Mouse (Mus musculus) liver, embryonic 11.5 days (tissue): ENCODE data around the gene 4930404H24Rik. TPM values are rescaled to one million over a fixed set of nuclear protein-coding genes. Genes with fewer than 3 reads are reported as not detected.

Experiments
- ATAC-seq: fragments of 200-750 bp; cut with Nextera tagmentation; replicated peaks from 2 replicates; pipeline ENCODE4 v1.8.0; 2017; ENCODE audit warnings: moderate number of reproducible peaks, mild to moderate bottlenecking, moderate TSS enrichment, moderate library complexity; ENCODE audit not compliant: low FRiP score
- DNase-seq: peaks from one replicate; pipeline ENCODE4 v3.0.0-alpha.2; 2017; ENCODE audit warnings: low spot score
- H3K27ac ChIP-seq: fragments of 300-500 bp; sonication (generic); 2 replicates; pipeline ENCODE4 v1.5.1; 2014; ENCODE audit warnings: mild to moderate bottlenecking, low read depth, low read length, control low read depth
- H3K27me3 ChIP-seq: fragments of 300-500 bp; sonication (generic); replicated peaks from 2 replicates; pipeline ENCODE4 v1.6.1; 2014; ENCODE audit warnings: low read length, mixed read lengths; ENCODE audit not compliant: control insufficient read depth, insufficient read depth
- H3K36me3 ChIP-seq: fragments of 300-500 bp; sonication (generic); 2 replicates; pipeline ENCODE4 v1.6.1; 2014; ENCODE audit warnings: mild to moderate bottlenecking, low read length, moderate library complexity, mixed read lengths; ENCODE audit not compliant: control insufficient read depth, insufficient read depth
- H3K4me1 ChIP-seq: fragments of 300-500 bp; sonication (generic); replicated peaks from 2 replicates; pipeline ENCODE4 v1.6.1; 2014; ENCODE audit warnings: low read length, mixed read lengths; ENCODE audit not compliant: control insufficient read depth, insufficient read depth
- H3K4me2 ChIP-seq: fragments of 300-500 bp; sonication (generic); 2 replicates; pipeline ENCODE4 v1.6.1; 2014; ENCODE audit warnings: mild to moderate bottlenecking, control low read depth, moderate library complexity
- H3K4me3 ChIP-seq: fragments of 300-500 bp; sonication (generic); 2 replicates; pipeline ENCODE4 v1.5.1; 2014; ENCODE audit warnings: low read depth, low read length, control low read depth
- H3K9ac ChIP-seq: fragments of 300-500 bp; sonication (generic); 2 replicates; pipeline ENCODE4 v1.6.1; 2014; ENCODE audit warnings: low read depth, low read length, control low read depth
- H3K9me3 ChIP-seq: fragments of 300-500 bp; sonication (generic); 2 replicates; pipeline ENCODE4 v1.6.1; 2016; ENCODE audit warnings: low read length, inconsistent platforms, mixed read lengths; ENCODE audit not compliant: control insufficient read depth
- WGBS: fragments of 180-500 bp; shearing (Covaris S2); extraction: QIAGEN DNeasy Blood & Tissue Kit; methylation state at CpG from one replicate; pipeline ENCODE4 v1.1.7; 2014; 5-methylcytosine and 5-hydroxymethylcytosine counted together
- polyA plus RNA-seq: library from polyadenylated mRNA; unstranded; fragments of >200 nt; fragmentation: Nextera tagmentation; extraction: Ambion mirVana; gene quantifications from 2 replicates; pipeline ENCODE4 v1.2.1, GENCODE M21; 2014

Gene 4930404H24Rik
- polyA plus RNA-seq = not detected in 2 replicates

DNA sequence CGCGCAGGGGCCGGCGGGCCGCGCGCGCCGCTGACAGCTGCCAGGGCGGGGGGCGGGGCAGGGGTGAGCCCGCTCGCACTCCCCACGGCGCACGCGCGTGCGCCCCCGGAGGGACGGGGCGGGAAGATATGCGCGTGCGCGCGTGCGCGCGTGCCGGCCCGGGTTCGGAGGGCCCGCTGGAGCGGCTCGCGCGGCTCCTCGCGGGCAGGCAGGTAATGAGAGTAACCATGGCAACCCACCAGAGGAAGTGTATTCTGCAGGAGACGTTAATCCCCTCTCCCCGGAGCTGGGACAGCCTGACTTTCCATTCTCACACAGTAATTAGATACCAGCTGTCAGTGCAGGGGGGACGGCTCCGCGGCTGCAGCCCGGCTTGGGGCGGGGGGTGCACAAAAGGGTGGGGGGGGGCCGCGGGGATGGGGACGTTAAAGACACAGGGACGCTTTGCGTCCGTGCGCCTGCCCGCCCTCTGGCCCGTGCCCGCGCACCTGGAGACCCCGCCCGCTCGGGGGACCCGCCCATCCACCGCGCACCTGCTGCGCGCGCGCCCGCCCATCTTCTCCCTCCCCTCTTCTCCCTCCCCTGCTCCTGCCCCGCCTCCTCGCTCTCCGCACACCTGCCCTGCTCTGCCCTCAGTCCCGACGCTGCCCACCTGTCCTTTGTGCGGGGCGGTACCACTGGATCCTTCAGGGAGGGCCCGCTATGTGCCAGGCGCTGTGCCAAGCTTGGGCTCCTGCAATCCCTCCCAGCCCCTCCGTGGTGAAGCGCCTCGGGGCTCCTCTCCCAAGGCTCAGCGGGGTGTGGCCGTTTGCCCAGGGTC, at the start of gene 4930404H24Rik:
TSS of gene 4930404H24Rik (plus strand) at position 218 of the 820 bp plus-strand sequence.
- Histone ChIP-seq H3K4me3 (peak within 1 kb of the TSS; percentile 77), H3K27me3 (no peaks in the 10 kb centered on the region), H3K4me1 (peaks cover 79% of the 10 kb centered on the region), H3K36me3 (no peaks in the 10 kb centered on the region), H3K4me2 (peak within 1 kb of the TSS; percentile 98), H3K9ac (peak within 1 kb of the TSS; percentile 79), H3K27ac (peak within 1 kb of the TSS; percentile 97), H3K9me3 (no peaks in the 10 kb centered on the region)
- under 1% methylated on average over 68 of the region's 83 CpGs for WGBS
- DNase-seq (peak; percentile 75), ATAC-seq (peak; percentile 29; the same call in 1 of the 2 replicates)

DNA sequence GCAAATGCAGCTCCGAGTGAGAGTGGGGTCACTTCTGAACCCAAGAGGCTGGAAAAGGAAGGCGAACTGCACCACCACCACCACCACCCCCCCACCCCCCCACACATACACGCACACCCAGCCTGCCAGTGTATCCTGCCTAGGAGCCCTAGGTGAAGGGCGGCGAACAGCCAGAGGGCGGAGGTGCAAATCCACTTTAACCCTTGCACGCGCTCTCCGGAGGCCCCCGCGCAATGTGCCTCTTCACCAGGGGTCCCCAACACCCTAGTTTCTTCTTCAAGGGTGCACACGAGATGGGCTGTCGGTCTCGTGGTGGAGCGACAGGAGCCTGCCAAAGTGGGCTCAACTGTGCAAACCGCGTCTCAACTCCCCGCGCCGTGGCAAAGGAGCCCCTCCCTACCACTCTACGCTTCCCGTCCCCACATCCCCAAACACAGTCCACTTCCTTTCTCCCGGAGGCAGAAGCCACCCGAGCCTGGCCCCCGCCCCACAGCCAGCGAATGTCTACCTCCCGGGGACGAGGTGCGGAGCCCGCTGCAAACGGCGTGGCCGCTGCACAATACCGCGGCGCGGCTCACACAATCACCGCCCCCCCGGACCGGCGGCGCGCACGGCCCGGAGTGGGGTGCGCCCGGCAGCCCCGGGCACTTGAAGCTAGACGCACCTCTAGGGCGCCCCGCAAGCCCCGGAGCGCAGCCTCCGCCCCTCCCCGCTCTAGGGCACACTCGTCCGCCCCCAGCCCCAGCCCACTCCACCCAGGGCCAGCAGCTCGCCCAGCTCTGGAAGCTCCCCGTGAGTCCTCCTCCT, 49.0 kb upstream of the 4930404H24Rik start:
- Histone ChIP-seq H3K9ac (peak overlapping the region; percentile 71), H3K4me2 (peak overlapping the region; percentile 98), H3K36me3 (no peaks in the 10 kb centered on the region; the same call in 1 of the 2 replicates), H3K27me3 (no peaks in the 10 kb centered on the region), H3K27ac (peak overlapping the region; percentile 82), H3K9me3 (no peaks in the 10 kb centered on the region), H3K4me3 (peak overlapping the region; percentile 79), H3K4me1 (peaks cover 61% of the 10 kb centered on the region)
- 1% methylated on average over 59 of the region's 59 CpGs for WGBS
- DNase-seq (peak; percentile 65), ATAC-seq (peak; percentile 29)

DNA sequence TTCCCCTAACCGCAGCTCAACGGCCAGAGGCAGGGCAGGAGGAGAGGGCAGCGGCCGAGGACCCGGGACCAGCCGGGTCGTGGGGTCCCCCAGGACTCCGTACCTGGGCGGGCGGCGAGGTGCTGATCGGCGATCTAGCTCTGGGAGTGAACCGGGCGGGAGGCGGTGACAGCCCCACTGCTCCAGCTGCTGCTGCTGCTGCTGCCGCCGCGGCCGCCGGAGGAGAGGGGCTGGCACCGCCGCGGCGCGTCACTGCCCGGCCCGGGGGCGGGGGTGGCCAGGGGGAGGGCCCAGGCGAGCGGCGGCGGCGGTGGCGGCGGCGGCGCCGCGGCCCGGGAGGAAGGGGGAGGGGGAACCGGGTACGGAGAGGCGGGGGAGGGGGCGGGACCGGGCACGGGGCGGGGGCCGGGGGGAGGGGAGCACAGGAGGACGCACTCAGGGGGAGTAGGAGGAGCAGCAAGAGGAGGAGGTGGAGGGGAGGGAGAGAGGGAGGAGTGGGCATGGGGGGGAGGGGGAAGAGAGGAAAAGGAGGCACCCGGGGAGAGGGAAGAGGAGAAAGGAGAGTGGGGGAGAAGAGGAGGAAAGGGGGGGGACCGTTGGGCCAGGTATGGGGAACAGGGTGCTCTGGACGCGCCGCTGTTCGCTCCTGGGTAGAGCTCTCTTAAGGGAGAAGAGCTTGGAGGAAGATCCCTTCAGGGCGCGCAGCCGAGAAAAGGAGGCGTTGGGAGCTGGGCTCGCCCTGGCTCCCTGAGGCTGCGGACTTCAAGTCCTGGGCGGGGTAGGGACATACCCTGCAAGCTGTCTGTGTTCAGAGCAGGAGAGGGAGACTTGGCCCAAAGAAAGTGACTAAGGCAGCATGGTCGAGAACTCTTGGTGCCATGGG, 48.1 kb upstream of the 4930404H24Rik start:
- Histone ChIP-seq H3K27me3 (no peaks in the 10 kb centered on the region), H3K9me3 (no peaks in the 10 kb centered on the region), H3K4me2 (peak overlapping the region; percentile 98), H3K9ac (peak overlapping the region; percentile 71), H3K4me1 (peaks cover 57% of the 10 kb centered on the region), H3K27ac (peak overlapping the region; percentile 88), H3K4me3 (peak overlapping the region; percentile 79), H3K36me3 (no peaks in the 10 kb centered on the region; the same call in 1 of the 2 replicates)
- peak; percentile 84 for DNase-seq
- peak; percentile 73 for ATAC-seq
- 1% methylated on average over 33 of the region's 64 CpGs for WGBS

DNA sequence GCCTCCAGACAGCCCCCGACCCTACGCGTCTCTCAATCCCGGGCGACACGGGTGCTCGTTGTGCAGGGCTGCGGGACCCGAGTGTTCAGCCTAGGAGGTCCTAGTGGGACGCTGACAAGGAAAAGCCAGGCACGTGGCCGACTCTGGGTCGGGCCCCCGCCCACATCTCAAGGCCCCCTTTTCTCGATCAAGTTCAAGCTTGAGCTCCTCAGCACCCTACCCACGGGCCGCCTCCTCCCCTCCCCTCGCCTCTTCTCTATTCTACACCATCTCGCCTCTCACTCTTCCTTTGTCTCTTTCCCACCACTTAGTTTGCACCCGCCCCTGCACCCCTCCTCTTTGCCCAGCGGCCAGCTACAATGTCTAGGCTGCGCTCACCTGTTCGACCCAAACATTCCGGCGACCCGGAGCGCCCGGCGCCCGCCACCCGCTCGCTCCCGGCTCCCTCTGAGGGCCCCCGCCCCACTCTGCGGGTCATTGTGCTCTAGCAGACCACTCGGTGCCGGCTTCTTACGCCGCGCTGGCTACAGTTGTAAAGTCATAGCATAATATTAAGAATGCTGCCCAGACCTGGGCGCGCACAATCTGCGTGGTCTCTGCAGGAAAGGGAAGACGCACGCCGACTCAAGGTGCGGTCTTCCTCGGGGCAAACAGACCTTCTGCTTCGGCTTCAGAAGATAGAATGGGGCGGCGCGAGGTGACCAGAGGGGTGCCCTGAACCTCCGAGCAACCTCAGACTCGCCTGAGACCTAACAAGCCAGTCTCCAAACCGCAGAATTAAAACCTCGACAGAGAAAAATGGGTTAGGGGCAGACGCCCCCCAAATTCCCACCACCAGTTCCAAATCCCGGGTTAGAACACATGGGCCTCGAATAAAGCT, 47.2 kb upstream of the 4930404H24Rik start:
- peak; percentile 62 for DNase-seq
- WGBS = under 1% methylated on average over 58 of the region's 59 CpGs
- peaks cover 52% of the 10 kb centered on the region for H3K4me1 ChIP-seq

DNA sequence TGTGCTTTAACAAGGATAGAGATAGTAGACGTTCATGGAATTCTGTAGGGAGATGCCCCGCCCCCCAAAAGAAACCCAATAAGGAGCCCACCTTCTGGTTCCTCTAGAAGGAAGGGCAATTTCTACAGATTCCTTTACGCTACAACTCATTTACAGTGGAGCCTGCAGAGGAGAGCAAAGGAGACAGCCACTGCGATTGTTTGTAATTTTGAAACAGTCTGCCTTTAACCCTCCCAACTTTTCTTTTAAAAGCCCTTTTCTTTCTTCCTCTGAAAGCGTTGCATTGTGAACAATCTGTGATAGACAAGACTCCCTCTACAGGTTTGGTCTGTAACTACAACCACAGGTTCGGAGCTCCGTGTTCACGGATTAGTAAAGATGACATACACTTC, 46.6 kb upstream of the 4930404H24Rik start:
- WGBS = 0% methylated on average over 8 of the region's 8 CpGs
- Histone ChIP-seq H3K4me3 (peak overlapping the region; percentile 79), H3K4me1 (peaks cover 46% of the 10 kb centered on the region), H3K4me2 (peak overlapping the region; percentile 98), H3K36me3 (no peaks in the 10 kb centered on the region; the same call in 1 of the 2 replicates), H3K27ac (peak overlapping the region; percentile 88; the same call in 1 of the 2 replicates), H3K9ac (peak overlapping the region; percentile 63), H3K9me3 (no peaks in the 10 kb centered on the region), H3K27me3 (no peaks in the 10 kb centered on the region)
- no peak for DNase-seq
- ATAC-seq = no peak

More for the DNA sequence above, 47.2 kb upstream of the 4930404H24Rik start:
- no peaks in the 10 kb centered on the region for H3K9me3 ChIP-seq
- peak overlapping the region; percentile 88 for H3K27ac ChIP-seq
- no peaks in the 10 kb centered on the region for H3K27me3 ChIP-seq
- peak overlapping the region; percentile 79 for H3K4me3 ChIP-seq
- H3K9ac ChIP-seq = peak overlapping the region; percentile 63
- H3K36me3 ChIP-seq = no peaks in the 10 kb centered on the region; the same call in 1 of the 2 replicates
- ATAC-seq = peak; percentile 32
- H3K4me2 ChIP-seq = peak overlapping the region; percentile 98

DNA sequence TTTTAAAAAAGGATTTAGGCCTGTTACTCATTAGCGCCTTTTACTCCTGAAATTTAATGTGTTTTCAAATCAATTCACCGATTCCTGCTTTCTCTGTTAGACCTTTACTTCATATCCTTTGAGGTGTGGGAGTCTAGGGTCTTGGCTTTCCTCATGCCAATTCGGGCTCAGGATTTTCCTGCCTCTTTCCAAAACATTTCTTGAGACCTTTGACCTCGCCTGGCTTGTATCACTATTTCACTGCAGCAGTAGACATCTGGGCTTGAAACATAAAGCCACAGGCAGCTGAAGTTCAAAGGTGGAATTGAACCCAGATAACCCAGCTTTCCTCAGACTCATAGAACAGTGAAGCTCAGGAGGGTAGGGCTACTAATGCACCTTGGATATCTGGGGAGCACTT, 46.1 kb upstream of the 4930404H24Rik start:
- peak overlapping the region; percentile 98 for H3K4me2 ChIP-seq
- 24% methylated on average over 4 of the region's 4 CpGs for WGBS

DNA sequence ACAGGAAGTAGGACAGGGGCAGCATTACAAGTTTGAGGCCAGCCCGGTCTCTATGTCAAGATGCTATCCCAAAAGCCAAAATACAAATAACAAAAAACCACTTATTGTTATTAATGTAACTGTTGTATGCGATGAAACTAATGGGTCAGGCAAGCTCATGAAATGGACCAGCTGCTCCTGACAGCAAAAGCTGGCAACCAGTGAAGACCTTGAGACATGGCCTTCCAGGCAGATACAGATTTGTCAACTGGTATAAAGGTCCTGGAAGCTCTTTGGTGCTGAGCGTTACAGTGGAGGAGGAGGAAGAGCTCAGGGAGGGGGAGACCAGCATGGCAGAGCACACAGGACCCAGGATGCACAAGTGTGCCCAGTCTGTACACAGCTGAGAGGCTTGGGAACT, 44.9 kb upstream of the 4930404H24Rik start:
- no peaks in the 10 kb centered on the region for H3K27me3 ChIP-seq
- H3K4me2 ChIP-seq = no peak overlapping the region
- no peaks in the 10 kb centered on the region for H3K36me3 ChIP-seq
- peaks cover 29% of the 10 kb centered on the region for H3K4me1 ChIP-seq
- DNase-seq (no peak), ATAC-seq (no peak)
- no peaks in the 10 kb centered on the region for H3K9me3 ChIP-seq
- no peak overlapping the region for H3K9ac ChIP-seq
- no peak overlapping the region for H3K4me3 ChIP-seq
- no peak overlapping the region for H3K27ac ChIP-seq
- 89% methylated on average over 3 of the region's 3 CpGs for WGBS

More for the DNA sequence above, 46.1 kb upstream of the 4930404H24Rik start:
- Histone ChIP-seq H3K27me3 (no peaks in the 10 kb centered on the region), H3K4me3 (no peak overlapping the region), H3K4me1 (peaks cover 41% of the 10 kb centered on the region), H3K9me3 (no peaks in the 10 kb centered on the region), H3K27ac (no peak overlapping the region), H3K9ac (no peak overlapping the region), H3K36me3 (no peaks in the 10 kb centered on the region; the same call in 1 of the 2 replicates)
- ATAC-seq = no peak
- DNase-seq = no peak
